Mouse (Mus musculus): ENCODE measurements at regions not wholly inside any gene's neighbourhood (a gene's known extent, or its start where the extent isn't known, plus 50 kb on each side); places are given as distances from the start of the nearest gene placed in this dataset.

- no peak for ATAC-seq (replicated peaks; ENCODE audit: insufficient number of reproducible peaks, insufficient read depth, low FRiP score, low read depth)
These were observed 665.2 kb upstream of the Fam92a start for GRCm38 (mm10) chr4:12837097-12837426.

DNA sequence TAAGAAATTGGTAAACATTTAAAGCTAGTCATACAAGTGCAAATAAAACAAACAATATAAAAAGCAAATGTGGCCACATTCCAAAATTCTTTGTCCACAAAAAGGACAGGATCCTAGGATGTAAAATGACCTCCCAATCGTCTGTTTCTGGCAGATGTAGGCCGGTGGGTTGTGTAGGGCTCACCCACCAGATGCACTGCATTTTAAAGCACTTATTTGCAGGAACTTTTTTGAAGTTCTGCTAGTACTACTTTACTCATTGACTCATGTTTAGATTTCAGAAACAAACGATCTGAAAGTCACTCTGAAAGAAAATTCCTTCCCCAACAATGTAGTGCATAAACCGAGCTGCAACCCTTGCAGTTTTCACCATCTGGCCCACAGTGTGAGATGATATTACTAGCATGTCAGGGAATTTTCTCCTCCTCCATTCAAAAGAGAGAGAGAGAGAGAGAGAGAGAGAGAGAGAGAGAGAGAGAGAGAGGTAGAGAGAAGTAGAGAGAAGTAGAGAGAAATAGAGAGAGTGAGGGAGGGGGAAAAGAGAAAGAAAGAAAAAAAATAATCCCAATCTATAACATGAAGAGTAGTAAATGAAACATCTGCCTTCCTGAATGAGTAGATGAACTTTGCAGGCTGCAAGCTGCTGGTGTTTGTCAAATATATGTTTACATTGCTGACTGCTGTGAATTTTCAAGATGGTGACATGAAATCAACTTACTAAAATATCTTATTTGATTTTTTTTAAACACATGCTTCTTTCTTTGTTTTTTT lies 664.7 kb upstream of the Fam92a start:
- no peak for ATAC-seq (replicated peaks; ENCODE audit: insufficient number of reproducible peaks, insufficient read depth, low FRiP score, low read depth)
- H3K4me1 ChIP-seq (replicated peaks) = no peaks in the 10 kb centered on the region

More at GRCm38 (mm10) chr4:12837097-12837426, 665.2 kb upstream of the Fam92a start:
- Histone ChIP-seq H3K9ac (no peak overlapping the region), H3K27me3 (no peaks in the 10 kb centered on the region), H3K9me3 (replicated peaks) (no peaks in the 10 kb centered on the region), H3K36me3 (no peaks in the 10 kb centered on the region), H3K4me2 (no peak overlapping the region), H3K4me3 (no peak overlapping the region), H3K4me1 (replicated peaks) (no peaks in the 10 kb centered on the region), H3K27ac (no peak overlapping the region)
- WGBS = 37% methylated on average over 1 of the region's 1 CpGs

GRCm38 (mm10) chr4:12826419-12826818 lies 654.6 kb upstream of the Fam92a start:
- no peaks in the 10 kb centered on the region for H3K4me1 ChIP-seq (replicated peaks)
- no peak overlapping the region for H3K9ac ChIP-seq
- no peak for ATAC-seq (replicated peaks; ENCODE audit: insufficient number of reproducible peaks, insufficient read depth, low FRiP score, low read depth)
- H3K27me3 ChIP-seq = no peaks in the 10 kb centered on the region
- H3K4me3 ChIP-seq = no peak overlapping the region
- H3K27ac ChIP-seq = no peak overlapping the region
- H3K4me2 ChIP-seq = no peak overlapping the region
- no peaks in the 10 kb centered on the region for H3K9me3 ChIP-seq (replicated peaks)
- no peaks in the 10 kb centered on the region for H3K36me3 ChIP-seq
- WGBS = 87% methylated on average over 1 of the region's 1 CpGs

More for the DNA sequence above, 664.7 kb upstream of the Fam92a start:
- no peaks in the 10 kb centered on the region for H3K36me3 ChIP-seq
- H3K4me3 ChIP-seq = no peak overlapping the region
- no peak overlapping the region for H3K9ac ChIP-seq
- H3K27ac ChIP-seq = no peak overlapping the region
- 54% methylated on average over 4 of the region's 4 CpGs for WGBS
- H3K27me3 ChIP-seq = no peaks in the 10 kb centered on the region
- no peaks in the 10 kb centered on the region for H3K9me3 ChIP-seq (replicated peaks)
- H3K4me2 ChIP-seq = no peak overlapping the region

DNA sequence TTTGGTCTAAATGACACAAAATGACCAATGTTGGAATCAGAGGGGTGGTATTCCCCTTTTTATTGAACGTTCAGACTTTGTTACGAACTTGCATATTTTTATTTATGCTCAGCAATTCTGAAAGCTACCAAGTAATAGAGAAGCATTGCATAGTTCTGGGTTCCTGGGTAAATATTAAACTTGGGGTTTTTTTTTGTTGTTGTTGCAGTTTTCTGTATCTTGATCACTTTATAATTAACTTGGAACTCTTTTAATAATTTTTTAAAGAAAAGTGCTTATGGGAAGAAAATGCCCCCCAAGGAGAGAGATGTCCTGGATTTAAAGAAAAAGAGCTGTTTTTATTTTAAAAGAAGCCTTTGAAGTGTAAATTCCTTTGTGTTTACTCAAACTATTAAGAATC lies 642.4 kb upstream of the Fam92a start:
- Histone ChIP-seq H3K4me3 (no peak overlapping the region), H3K27me3 (no peaks in the 10 kb centered on the region), H3K4me1 (replicated peaks) (no peaks in the 10 kb centered on the region), H3K27ac (no peak overlapping the region), H3K4me2 (no peak overlapping the region), H3K36me3 (no peaks in the 10 kb centered on the region), H3K9ac (no peak overlapping the region), H3K9me3 (replicated peaks) (no peaks in the 10 kb centered on the region)
- WGBS = 93% methylated on average over 2 of the region's 2 CpGs
- ATAC-seq (replicated peaks; ENCODE audit: insufficient number of reproducible peaks, insufficient read depth, low FRiP score, low read depth) = no peak

DNA sequence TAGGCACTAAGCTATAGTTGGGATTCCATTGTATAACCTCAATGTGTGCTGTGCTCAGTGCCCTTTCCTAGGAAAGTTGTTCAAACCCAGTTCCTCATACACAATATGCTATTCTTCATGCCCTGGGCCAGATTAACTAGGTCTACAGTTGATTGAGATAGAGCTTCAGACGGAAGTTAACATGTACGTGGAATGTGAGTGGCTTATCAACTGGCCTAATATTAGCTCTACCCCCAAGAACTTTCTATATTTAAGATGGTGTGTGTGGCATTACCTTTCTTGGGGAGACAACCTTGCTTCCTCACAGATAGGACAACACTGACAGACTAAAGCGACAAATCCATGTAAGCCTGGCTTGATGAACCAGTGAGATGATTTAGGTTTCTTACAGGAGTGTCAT lies 629.4 kb upstream of the Fam92a start:
- 46% methylated on average over 3 of the region's 3 CpGs for WGBS
- H3K27me3 ChIP-seq = no peaks in the 10 kb centered on the region
- H3K9me3 ChIP-seq (replicated peaks) = no peaks in the 10 kb centered on the region
- H3K27ac ChIP-seq = peak overlapping the region; percentile 54; the same call in 1 of the 2 replicates
- no peaks in the 10 kb centered on the region for H3K36me3 ChIP-seq
- no peak overlapping the region for H3K9ac ChIP-seq
- no peak overlapping the region for H3K4me2 ChIP-seq
- ATAC-seq (replicated peaks; ENCODE audit: insufficient number of reproducible peaks, insufficient read depth, low FRiP score, low read depth) = peak; percentile 70; the same call in 1 of the 2 replicates
- H3K4me3 ChIP-seq = no peak overlapping the region
- H3K4me1 ChIP-seq (replicated peaks) = 0 out of 2 replicates have a peak, but pooled peaks cover 3% of the 10 kb centered on the region

GRCm38 (mm10) chr4:12799564-12799963 lies 627.7 kb upstream of the Fam92a start:
- no peak overlapping the region for H3K27ac ChIP-seq
- 83% methylated on average over 5 of the region's 5 CpGs for WGBS
- no peak overlapping the region for H3K4me3 ChIP-seq
- 0 out of 2 replicates have a peak, but pooled peaks cover 3% of the 10 kb centered on the region for H3K4me1 ChIP-seq (replicated peaks)
- no peak for ATAC-seq (replicated peaks; ENCODE audit: insufficient number of reproducible peaks, insufficient read depth, low FRiP score, low read depth)
- H3K9me3 ChIP-seq (replicated peaks) = no peaks in the 10 kb centered on the region
- H3K27me3 ChIP-seq = no peaks in the 10 kb centered on the region
- H3K36me3 ChIP-seq = no peaks in the 10 kb centered on the region
- H3K4me2 ChIP-seq = no peak overlapping the region
- H3K9ac ChIP-seq = no peak overlapping the region

DNA sequence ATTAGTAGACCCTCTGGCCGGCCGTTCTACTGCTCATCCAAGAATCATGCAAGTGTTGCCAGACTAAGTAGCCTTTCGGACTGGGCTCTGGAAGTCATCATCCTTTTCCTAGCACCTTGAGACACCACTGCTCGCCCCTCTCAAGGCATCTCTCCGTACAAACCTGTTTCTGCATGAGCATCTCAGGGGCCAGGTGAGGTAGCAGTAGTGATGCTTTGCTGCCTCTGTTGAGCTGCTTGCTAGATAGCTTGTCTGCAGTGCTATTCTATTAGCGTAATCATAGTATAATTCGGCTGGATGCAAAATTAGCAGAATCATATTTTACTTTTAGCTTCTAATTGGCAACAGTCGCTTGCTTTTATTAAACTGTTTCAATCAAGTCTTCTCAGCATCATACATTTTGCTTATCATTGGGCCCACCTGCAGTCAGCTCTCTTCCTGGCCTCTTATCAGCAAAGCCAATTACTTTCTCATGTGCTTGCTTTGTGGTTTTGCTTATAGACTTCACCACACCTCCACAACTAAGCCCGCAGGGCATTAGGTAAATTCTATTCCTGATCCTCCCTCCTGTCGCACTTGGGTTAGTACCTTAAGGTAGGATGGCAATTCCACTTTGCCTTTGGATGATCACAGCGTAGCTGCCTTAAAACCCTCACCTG lies 621.1 kb upstream of the Fam92a start:
- no peak overlapping the region for H3K9ac ChIP-seq
- H3K9me3 ChIP-seq (replicated peaks) = no peaks in the 10 kb centered on the region
- no peak overlapping the region for H3K4me2 ChIP-seq
- no peaks in the 10 kb centered on the region for H3K36me3 ChIP-seq
- no peak for ATAC-seq (replicated peaks; ENCODE audit: insufficient number of reproducible peaks, insufficient read depth, low FRiP score, low read depth)
- H3K4me3 ChIP-seq = no peak overlapping the region
- 77% methylated on average over 11 of the region's 11 CpGs for WGBS
- H3K27ac ChIP-seq = no peak overlapping the region
- no peaks in the 10 kb centered on the region for H3K4me1 ChIP-seq (replicated peaks)
- H3K27me3 ChIP-seq = no peaks in the 10 kb centered on the region

- no peak overlapping the region for H3K27ac ChIP-seq
- H3K9me3 ChIP-seq (replicated peaks) = no peaks in the 10 kb centered on the region
- H3K4me1 ChIP-seq (replicated peaks) = no peaks in the 10 kb centered on the region
- no peak overlapping the region for H3K4me2 ChIP-seq
- no peak overlapping the region for H3K4me3 ChIP-seq
- H3K9ac ChIP-seq = no peak overlapping the region
- WGBS = 79% methylated on average over 9 of the region's 9 CpGs
- ATAC-seq (replicated peaks; ENCODE audit: insufficient number of reproducible peaks, insufficient read depth, low FRiP score, low read depth) = no peak
- no peaks in the 10 kb centered on the region for H3K36me3 ChIP-seq
- H3K27me3 ChIP-seq = no peaks in the 10 kb centered on the region
These were observed 620.2 kb upstream of the Fam92a start for GRCm38 (mm10) chr4:12791786-12792674.

DNA sequence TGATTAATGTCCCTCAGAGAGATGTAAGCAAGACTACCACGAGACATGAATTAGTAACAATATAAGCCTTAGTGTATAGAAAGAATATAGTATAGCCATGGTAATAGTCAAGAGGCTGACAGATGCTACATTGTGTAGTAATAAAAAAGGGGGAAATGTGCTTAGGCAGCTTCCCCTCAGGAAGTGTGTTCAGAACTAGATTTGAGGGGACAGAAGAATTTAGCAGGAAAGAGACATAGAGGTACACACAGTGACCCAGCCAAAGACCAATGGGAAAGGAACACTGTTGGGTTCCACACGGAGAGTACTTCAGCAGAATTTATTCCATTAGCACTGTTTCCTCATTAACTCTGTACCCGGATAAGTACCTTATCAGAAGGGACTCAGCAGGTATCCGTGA lies 614.0 kb upstream of the Fam92a start:
- no peak for ATAC-seq (replicated peaks; ENCODE audit: insufficient number of reproducible peaks, insufficient read depth, low FRiP score, low read depth)
- Histone ChIP-seq H3K27ac (no peak overlapping the region), H3K4me3 (no peak overlapping the region), H3K27me3 (no peaks in the 10 kb centered on the region), H3K4me2 (no peak overlapping the region), H3K9me3 (replicated peaks) (no peaks in the 10 kb centered on the region), H3K36me3 (no peaks in the 10 kb centered on the region), H3K9ac (no peak overlapping the region), H3K4me1 (replicated peaks) (peaks cover 17% of the 10 kb centered on the region)
- WGBS = 58% methylated on average over 4 of the region's 4 CpGs

GRCm38 (mm10) chr4:12784479-12784878 lies 612.7 kb upstream of the Fam92a start:
- Histone ChIP-seq H3K36me3 (no peaks in the 10 kb centered on the region), H3K9me3 (replicated peaks) (no peaks in the 10 kb centered on the region), H3K4me2 (no peak overlapping the region), H3K9ac (no peak overlapping the region), H3K4me1 (replicated peaks) (peaks cover 17% of the 10 kb centered on the region), H3K27me3 (no peaks in the 10 kb centered on the region), H3K27ac (no peak overlapping the region), H3K4me3 (no peak overlapping the region)
- ATAC-seq (replicated peaks; ENCODE audit: insufficient number of reproducible peaks, insufficient read depth, low FRiP score, low read depth) = no peak
- 85% methylated on average over 3 of the region's 3 CpGs for WGBS

- Histone ChIP-seq H3K9ac (no peak overlapping the region), H3K4me1 (replicated peaks) (peaks cover 17% of the 10 kb centered on the region), H3K4me3 (no peak overlapping the region), H3K4me2 (no peak overlapping the region), H3K36me3 (no peaks in the 10 kb centered on the region), H3K27me3 (no peaks in the 10 kb centered on the region), H3K27ac (no peak overlapping the region), H3K9me3 (replicated peaks) (no peaks in the 10 kb centered on the region)
- ATAC-seq (replicated peaks; ENCODE audit: insufficient number of reproducible peaks, insufficient read depth, low FRiP score, low read depth) = no peak
- 83% methylated on average over 11 of the region's 11 CpGs for WGBS
These were observed 612.3 kb upstream of the Fam92a start for GRCm38 (mm10) chr4:12784068-12784467.
